Comparison of ENCODE assay signal across 22 mouse cellular contexts in genomic region chr14:16728175-16728838, GRCm38 (mm10).
DNase-seq lines count a peak whose midpoint lies in the region; ATAC-seq lines count a peak whose summit lies in the region.
"Had no signal": no experiment of that assay in that cellular context is flagged by ENCODE, and none has a peak within 500 bp of the region (broad histone marks: within the 10 kb centered on the region; RNA-seq: fewer than 3 reads in every experiment).

No protein-coding gene starts in this region.

- no peaks in the 10 kb centered on the region for H3K9me3 ChIP-seq in kidney, embryonic 15.5 days (replicated peaks)
- no peaks in the 10 kb centered on the region for H3K9me3 ChIP-seq in midbrain, embryonic 16.5 days (replicated peaks; ENCODE audit: control insufficient read depth, low read length, poor library complexity, severe bottlenecking)
- peaks cover 2% of the 10 kb centered on the region; the same call in 1 of the 2 replicates for H3K9me3 ChIP-seq in midbrain, embryonic 11.5 days (ENCODE audit: control insufficient read depth, low read length)
- H3K9me3 ChIP-seq in intestine, embryonic 15.5 days: no peaks in the 10 kb centered on the region
- no peaks in the 10 kb centered on the region for H3K9me3 ChIP-seq in stomach, embryonic 16.5 days (replicated peaks; ENCODE audit: control insufficient read depth, low read length)
- H3K9me3 ChIP-seq: forebrain, embryonic 13.5 days; limb, embryonic 12.5 days; liver, embryonic 15.5 days; neural tube, embryonic 12.5 days had no signal

- H3K27ac ChIP-seq in kidney, embryonic 15.5 days: peak overlapping the region; percentile 57; the same call in 1 of the 2 replicates
- H3K27ac ChIP-seq in midbrain, embryonic 16.5 days (ENCODE audit: low read length): no peak overlapping the region
- H3K27ac ChIP-seq in midbrain, embryonic 11.5 days (ENCODE audit: low read depth, low read length): no peak overlapping the region
- H3K27ac ChIP-seq in intestine, embryonic 15.5 days: no peak overlapping the region
- peak overlapping the region; percentile 48 for H3K27ac ChIP-seq in stomach, embryonic 16.5 days (ENCODE audit: low read length)
- H3K27ac ChIP-seq: forebrain, embryonic 13.5 days; hindbrain, postnatal 0 days; left cerebral cortex, adult 2 months; limb, embryonic 12.5 days; liver, embryonic 15.5 days; neural tube, embryonic 12.5 days had no signal

- H3K36me3 ChIP-seq in kidney, embryonic 15.5 days: no peaks in the 10 kb centered on the region
- no peaks in the 10 kb centered on the region for H3K36me3 ChIP-seq in midbrain, embryonic 16.5 days (ENCODE audit: control insufficient read depth, insufficient read depth, low read length)
- H3K36me3 ChIP-seq in midbrain, embryonic 11.5 days (ENCODE audit: control insufficient read depth, insufficient read depth, low read length): no peaks in the 10 kb centered on the region
- H3K36me3 ChIP-seq in intestine, embryonic 15.5 days: no peaks in the 10 kb centered on the region
- H3K36me3 ChIP-seq in stomach, embryonic 16.5 days (ENCODE audit: control insufficient read depth, insufficient read depth, low read length): no peaks in the 10 kb centered on the region
- H3K36me3 ChIP-seq: limb, embryonic 12.5 days; liver, embryonic 15.5 days; neural tube, embryonic 12.5 days had no signal

- ATAC-seq in kidney, embryonic 15.5 days (replicated peaks; ENCODE audit: low FRiP score): peak; percentile 78
- peak; percentile 54; the same call in 1 of the 2 replicates for ATAC-seq in midbrain, embryonic 16.5 days
- no peak for ATAC-seq in midbrain, embryonic 11.5 days (ENCODE audit: low FRiP score)
- peak; percentile 92 for ATAC-seq in intestine, embryonic 15.5 days
- ATAC-seq in stomach, embryonic 16.5 days (ENCODE audit: insufficient read depth, low FRiP score): peak; percentile 33; the same call in 1 of the 2 replicates
- ATAC-seq: forebrain, embryonic 13.5 days; hindbrain, postnatal 0 days had no signal

- H3K4me2 ChIP-seq in kidney, embryonic 15.5 days: no peak overlapping the region
- no peak overlapping the region for H3K4me2 ChIP-seq in midbrain, embryonic 16.5 days (ENCODE audit: low read length)
- no peak overlapping the region for H3K4me2 ChIP-seq in midbrain, embryonic 11.5 days
- no peak overlapping the region for H3K4me2 ChIP-seq in intestine, embryonic 15.5 days (replicated peaks)
- no peak overlapping the region for H3K4me2 ChIP-seq in stomach, embryonic 16.5 days (ENCODE audit: low read depth, low read length)
- H3K4me2 ChIP-seq: forebrain, embryonic 13.5 days; heart, embryonic 11.5 days; limb, embryonic 12.5 days; liver, embryonic 15.5 days; neural tube, embryonic 12.5 days had no signal

- WGBS in kidney, embryonic 15.5 days: 86% methylated on average over 2 of the region's 2 CpGs
- WGBS in midbrain, embryonic 16.5 days: 90% methylated on average over 2 of the region's 2 CpGs
- 95% methylated on average over 2 of the region's 2 CpGs for WGBS in midbrain, embryonic 11.5 days
- WGBS in intestine, embryonic 15.5 days: 77% methylated on average over 2 of the region's 2 CpGs
- 86% methylated on average over 2 of the region's 2 CpGs for whole genome bisulfite sequencing in stomach, embryonic 16.5 days

- H3K9ac ChIP-seq in kidney, embryonic 15.5 days: no peak overlapping the region
- H3K9ac ChIP-seq in midbrain, embryonic 16.5 days (ENCODE audit: low read depth, low read length): no peak overlapping the region
- no peak overlapping the region for H3K9ac ChIP-seq in midbrain, embryonic 11.5 days (ENCODE audit: low read length)
- H3K9ac ChIP-seq in intestine, embryonic 15.5 days: no peak overlapping the region
- no peak overlapping the region for H3K9ac ChIP-seq in stomach, embryonic 16.5 days (ENCODE audit: low read length)
- H3K9ac ChIP-seq: forebrain, embryonic 13.5 days; limb, embryonic 12.5 days; liver, embryonic 15.5 days; neural tube, embryonic 12.5 days had no signal

- no peak overlapping the region for H3K4me3 ChIP-seq in kidney, embryonic 15.5 days (replicated peaks)
- H3K4me3 ChIP-seq in midbrain, embryonic 16.5 days (ENCODE audit: low read depth, low read length): no peak overlapping the region
- H3K4me3 ChIP-seq in midbrain, embryonic 11.5 days (ENCODE audit: low read depth, low read length): no peak overlapping the region
- H3K4me3 ChIP-seq in intestine, embryonic 15.5 days (replicated peaks): no peak overlapping the region
- no peak overlapping the region for H3K4me3 ChIP-seq in stomach, embryonic 16.5 days (replicated peaks; ENCODE audit: low read length)
- H3K4me3 ChIP-seq: forebrain, embryonic 13.5 days; left cerebral cortex, adult 2 months; limb, embryonic 12.5 days; liver, embryonic 15.5 days; neural tube, embryonic 12.5 days had no signal

- no peak for DNase-seq in kidney, postnatal 25 days
- no peak for DNase-seq in midbrain, embryonic 11.5 days (ENCODE audit: low spot score, missing footprints)
- DNase-seq in layer of hippocampus, adult 11-12 months (ENCODE audit: low spot score): no peak
- DNase-seq in thymus, postnatal 14 days: no peak
- DNase-seq: adrenal gland, adult 2 months; cerebellum, postnatal 14 days; embryo, embryonic 11 days; gastrocnemius, postnatal 36 days; heart, postnatal 14 days; right cerebral cortex, postnatal 25 days; thymus, postnatal 4 days had no signal

- peaks cover 9% of the 10 kb centered on the region for H3K4me1 ChIP-seq in kidney, embryonic 15.5 days
- H3K4me1 ChIP-seq in midbrain, embryonic 16.5 days (ENCODE audit: control insufficient read depth, insufficient read depth, low read length): 0 out of 2 replicates have a peak, but pooled peaks cover 3% of the 10 kb centered on the region
- H3K4me1 ChIP-seq in midbrain, embryonic 11.5 days (ENCODE audit: control insufficient read depth, insufficient read depth, low read length): peaks cover 5% of the 10 kb centered on the region
- H3K4me1 ChIP-seq in intestine, embryonic 15.5 days (replicated peaks): no peaks in the 10 kb centered on the region
- peaks cover 9% of the 10 kb centered on the region; the same call in 1 of the 2 replicates for H3K4me1 ChIP-seq in stomach, embryonic 16.5 days (ENCODE audit: control insufficient read depth, insufficient read depth, low read length)
- H3K4me1 ChIP-seq: liver, embryonic 15.5 days had no signal

- H3K27me3 ChIP-seq in kidney, embryonic 15.5 days: no peaks in the 10 kb centered on the region
- H3K27me3 ChIP-seq in midbrain, embryonic 16.5 days (ENCODE audit: control insufficient read depth, insufficient read depth, low read depth, low read length): no peaks in the 10 kb centered on the region
- H3K27me3 ChIP-seq in midbrain, embryonic 11.5 days (ENCODE audit: control insufficient read depth, insufficient read depth, low read length): peaks cover 2% of the 10 kb centered on the region; the same call in 1 of the 2 replicates
- no peaks in the 10 kb centered on the region for H3K27me3 ChIP-seq in intestine, embryonic 15.5 days (replicated peaks)
- H3K27me3 ChIP-seq in stomach, embryonic 16.5 days (ENCODE audit: control insufficient read depth, insufficient read depth, low read length): no peaks in the 10 kb centered on the region
- H3K27me3 ChIP-seq: limb, embryonic 12.5 days; liver, embryonic 15.5 days had no signal

Comparison
In these comparisons a context has a peak if more than half of its experiments do, and no peak if none do; other contexts are left out.
1. H3K27ac ChIP-seq: peak in kidney, embryonic 15.5 days (single experiment) and stomach, embryonic 16.5 days (single experiment); none in midbrain, embryonic 16.5 days (single experiment), midbrain, embryonic 11.5 days (single experiment) and intestine, embryonic 15.5 days (single experiment).